Mouse (Mus musculus) c-Kit-negative CD71-positive TER-119-positive erythroid progenitor cells, embryonic 14.5 days (primary cell): ENCODE data around the gene Tnnc1.

Source experiments
- DNase-seq: peaks from one replicate; pipeline ENCODE4 v3.0.0-alpha.2; 2013; ENCODE audit warnings: low read depth, low spot score

Tnnc1 gene

GRCm38 (mm10) chr14:31213868-31214267 lies 5.8 kb downstream of the Tnnc1 start:
- no peak for DNase-seq

DNA sequence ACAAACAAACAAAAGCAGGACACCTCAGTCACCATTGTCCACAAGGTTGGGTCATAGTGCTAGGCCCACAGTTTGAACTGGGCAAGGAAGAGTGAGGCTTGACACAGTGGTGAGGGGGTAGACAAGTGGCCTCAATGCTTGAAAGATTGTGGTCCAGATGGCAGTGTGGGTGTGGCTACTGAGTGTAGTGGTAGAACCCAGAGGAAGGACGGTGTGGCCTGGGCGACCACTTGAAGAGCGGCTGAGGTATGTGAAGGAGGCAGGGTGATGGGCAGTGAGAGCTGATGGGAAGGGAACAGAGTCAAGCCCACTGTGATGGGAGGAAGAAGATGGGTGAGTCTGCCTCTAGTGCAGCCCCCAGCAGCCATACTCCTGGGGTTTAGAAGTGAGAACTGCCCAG lies 6.6 kb downstream of the Tnnc1 start:
- DNase-seq = no peak

GRCm38 (mm10) chr14:31215157-31216002 lies 7.3 kb downstream of the Tnnc1 start:
- peak; percentile 46 for DNase-seq

- DNase-seq = no peak
Observed at GRCm38 (mm10) chr14:31216846-31217245, 8.7 kb downstream of the Tnnc1 start, which contains the start of gene Nisch. Gene Nisch (minus strand): TSS chr14:31216946.

DNA sequence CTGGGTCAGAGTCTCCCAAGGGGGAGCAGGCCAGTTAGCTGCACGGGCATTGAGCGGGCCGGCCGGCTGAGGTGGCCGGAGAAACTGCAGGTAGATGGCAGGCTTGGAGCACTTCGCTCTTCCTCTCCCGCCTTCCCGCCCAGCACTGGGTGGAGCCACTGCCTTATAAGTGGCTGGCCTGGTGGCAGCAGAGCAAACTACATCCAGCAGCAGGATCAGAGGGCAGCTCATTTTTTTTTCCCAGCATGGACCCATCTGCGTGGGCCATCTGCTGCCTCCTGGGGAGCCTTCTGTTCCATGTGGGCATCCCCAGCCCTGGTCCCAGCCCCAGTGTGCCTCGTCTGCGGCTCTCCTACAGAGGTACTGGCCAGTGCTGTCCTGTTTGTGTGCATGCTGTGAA lies 9.6 kb downstream of the Tnnc1 start, which contains the start of gene Sema3g:
TSS of gene Sema3g (plus strand) at position 195 of the 400 bp plus-strand sequence.
- no peak for DNase-seq

DNA sequence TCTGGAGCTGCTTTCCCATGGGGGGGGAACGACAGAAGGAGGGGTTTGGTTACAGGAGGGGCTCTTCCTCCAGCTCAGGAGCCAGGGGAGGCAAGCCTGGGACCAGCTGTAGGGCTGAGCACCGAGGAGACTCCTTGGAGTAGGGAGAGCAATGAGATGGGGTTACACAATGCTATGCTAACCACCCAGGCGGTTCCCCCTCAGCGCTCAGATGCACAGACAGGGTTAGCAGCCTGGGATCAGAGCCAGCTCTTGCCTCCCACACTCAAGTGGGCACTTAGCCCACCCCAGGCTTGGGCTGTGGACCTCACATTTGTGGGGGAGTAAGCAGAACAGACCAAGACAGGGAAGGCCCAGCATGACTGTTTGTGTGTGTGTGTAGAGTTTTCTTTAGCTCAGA lies 18.9 kb downstream of the Tnnc1 start:
- no peak for DNase-seq

GRCm38 (mm10) chr14:31228234-31228633 lies 20.1 kb downstream of the Tnnc1 start:
- DNase-seq = no peak

GRCm38 (mm10) chr14:31230442-31230841 lies 22.3 kb downstream of the Tnnc1 start:
- no peak for DNase-seq

DNA sequence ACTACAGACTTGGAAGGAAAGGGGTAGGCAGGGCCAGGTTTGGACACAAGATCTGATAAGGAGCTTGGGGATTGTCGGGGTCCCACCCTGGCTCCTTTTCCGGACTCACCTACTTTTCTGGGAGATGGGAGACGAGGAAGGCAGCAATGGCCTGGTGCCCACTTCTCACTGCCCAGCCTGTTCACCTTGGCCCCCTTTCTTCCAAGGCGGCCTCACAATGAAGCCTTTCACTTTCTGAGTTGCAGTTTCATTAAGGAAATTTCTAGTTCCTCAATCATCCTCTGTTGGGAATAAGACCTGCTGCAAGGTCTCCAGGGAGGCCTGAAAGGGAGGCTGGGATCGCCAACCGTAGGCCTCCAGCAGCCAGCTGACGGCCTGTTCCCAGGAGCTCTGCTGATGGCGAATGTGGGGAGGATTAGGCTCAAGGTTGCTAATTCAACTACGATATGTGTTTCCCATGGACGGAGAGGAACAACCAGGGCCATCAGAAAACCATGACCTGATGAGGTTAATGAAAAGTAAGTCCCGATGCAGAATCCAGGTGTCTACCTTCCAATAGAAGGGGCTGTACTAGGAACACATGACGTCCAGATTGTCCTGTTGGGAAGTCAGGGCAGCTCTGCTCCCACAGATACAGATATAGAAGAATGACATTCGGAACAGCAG lies 24.4 kb downstream of the Tnnc1 start:
- no peak for DNase-seq

DNA sequence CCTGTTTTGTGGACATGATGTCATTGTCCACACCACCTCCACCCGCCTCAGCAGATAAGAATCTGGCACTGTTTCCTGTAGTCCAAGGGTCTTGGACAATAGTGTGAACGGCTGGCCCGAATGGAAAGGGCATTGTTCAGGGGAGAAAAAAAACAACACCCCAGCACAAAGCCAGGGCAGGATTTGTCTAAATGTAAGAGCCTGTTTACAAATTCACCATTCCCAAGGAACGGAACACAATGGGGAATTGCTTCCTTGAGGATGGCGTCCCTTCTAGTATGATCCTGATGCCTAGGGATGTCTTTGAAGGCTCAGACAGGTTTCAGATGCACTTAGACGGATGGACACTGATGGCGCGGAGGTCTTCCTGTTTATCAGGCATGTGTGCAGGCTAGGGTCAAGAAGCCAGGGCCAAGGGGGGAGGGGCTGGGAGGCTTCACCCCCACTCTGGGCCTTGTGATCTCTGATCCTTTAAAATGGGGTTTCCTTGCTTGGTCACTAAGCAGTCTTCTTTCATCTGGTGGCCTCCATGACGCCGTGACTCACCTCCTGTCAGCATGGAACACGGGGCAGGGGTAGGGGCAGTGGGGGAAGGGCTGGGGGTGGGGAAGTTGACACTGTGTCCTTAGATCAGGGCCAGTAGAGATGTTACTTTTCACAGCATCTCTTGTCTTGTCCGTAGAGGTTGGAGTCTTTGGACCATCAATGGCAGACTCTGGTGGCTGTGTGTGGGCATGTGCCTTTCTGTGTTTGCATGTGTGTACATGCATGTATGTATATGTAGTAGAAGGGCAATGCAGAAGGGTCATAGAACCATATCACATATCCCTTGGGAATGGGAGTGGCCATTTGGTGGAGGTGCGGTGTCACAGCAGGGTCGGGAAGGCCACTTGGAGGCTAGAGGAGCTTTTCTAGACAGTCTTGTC lies 25.2 kb downstream of the Tnnc1 start:
- no peak for DNase-seq

DNA sequence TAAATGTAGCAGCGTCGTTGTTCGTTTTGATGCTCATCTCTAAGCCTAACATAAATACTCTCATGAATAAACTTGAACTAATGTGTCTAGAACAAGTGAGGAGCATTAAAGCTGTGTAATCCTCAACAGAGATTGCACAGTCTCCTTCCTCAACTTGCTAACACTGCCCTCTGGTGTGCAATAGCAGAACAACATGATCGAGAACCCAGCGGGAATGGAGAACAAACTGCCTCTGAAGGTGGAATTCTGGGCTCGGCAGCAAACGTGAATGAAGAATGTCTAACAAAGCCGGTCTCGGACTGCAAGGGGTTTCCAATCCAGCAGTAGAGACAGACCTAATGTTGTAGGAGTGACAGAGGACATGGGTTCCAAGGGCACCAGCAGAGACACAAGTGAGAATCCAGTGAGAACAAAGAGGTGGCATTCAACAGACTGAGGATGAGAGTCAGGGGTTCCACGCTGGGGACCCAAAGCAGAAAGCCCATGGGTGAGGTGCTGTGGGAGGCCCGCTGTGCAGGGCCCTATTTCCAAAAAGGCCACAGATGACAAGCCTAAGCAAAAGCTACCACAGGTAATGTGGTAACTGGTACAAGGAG lies 26.0 kb downstream of the Tnnc1 start:
- DNase-seq = peak; percentile 46

DNA sequence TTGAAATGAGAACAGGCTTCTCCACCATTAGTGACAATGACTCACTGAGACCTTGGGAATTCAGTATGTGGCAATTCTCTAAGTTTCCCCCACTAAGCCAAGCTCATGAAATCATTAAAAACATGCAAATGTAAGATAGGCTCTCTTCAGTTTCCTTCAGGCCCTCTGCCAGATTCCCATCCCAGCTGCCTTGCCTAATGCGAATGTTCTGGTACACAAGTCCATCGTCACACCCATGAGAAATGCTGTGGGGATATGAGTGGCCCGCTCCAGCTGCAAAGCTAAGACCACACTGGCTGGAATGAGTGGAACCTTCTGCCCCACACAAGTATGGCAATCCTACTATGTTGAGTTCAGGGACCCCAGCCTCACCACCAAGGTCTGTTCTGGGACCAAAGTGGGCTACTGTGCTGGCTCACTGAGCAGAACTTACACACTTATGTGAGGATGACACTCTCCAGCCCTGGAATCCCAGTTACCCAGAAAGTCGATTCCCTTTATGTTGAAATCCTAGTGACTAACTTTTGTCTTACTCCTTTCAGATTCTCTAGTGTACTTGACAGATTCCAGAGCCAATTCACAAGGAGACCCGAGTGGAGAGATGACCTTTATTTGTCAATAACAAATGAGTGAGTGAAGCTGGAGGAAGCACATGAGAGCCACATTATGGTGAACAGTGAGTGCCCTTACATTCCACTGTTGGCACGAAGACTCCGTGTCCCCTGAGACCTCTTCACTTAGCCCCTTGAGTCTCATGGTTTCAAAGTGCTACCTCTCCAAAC lies 29.2 kb downstream of the Tnnc1 start:
- DNase-seq = no peak

DNA sequence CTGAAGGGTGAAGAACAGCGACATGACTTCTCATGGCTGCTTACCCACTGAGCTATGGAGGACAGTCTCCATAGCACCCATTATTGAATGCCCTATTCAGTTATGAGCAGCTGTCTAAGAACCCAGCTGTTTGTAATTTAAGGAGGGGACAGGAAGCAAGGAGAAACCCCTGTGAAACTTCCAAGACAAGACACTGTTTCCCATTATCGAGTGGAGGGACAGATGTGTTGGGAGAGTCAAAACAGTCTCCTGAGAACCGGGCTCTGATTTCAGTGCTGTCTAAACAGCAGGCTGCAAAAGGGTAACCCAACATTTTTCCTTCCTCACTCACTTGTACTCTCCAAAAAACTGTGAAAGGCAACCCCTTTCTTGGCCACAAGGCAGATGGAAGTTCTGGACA lies 32.4 kb downstream of the Tnnc1 start:
- DNase-seq = no peak

GRCm38 (mm10) chr14:31244777-31245176 lies 36.7 kb downstream of the Tnnc1 start:
- no peak for DNase-seq

- DNase-seq = no peak
Observed at GRCm38 (mm10) chr14:31245946-31246345, 37.8 kb downstream of the Tnnc1 start.

GRCm38 (mm10) chr14:31248396-31248795 lies 40.3 kb downstream of the Tnnc1 start:
- no peak for DNase-seq

- DNase-seq = peak; percentile 25
Observed at GRCm38 (mm10) chr14:31250222-31251083, 42.3 kb downstream of the Tnnc1 start.

DNA sequence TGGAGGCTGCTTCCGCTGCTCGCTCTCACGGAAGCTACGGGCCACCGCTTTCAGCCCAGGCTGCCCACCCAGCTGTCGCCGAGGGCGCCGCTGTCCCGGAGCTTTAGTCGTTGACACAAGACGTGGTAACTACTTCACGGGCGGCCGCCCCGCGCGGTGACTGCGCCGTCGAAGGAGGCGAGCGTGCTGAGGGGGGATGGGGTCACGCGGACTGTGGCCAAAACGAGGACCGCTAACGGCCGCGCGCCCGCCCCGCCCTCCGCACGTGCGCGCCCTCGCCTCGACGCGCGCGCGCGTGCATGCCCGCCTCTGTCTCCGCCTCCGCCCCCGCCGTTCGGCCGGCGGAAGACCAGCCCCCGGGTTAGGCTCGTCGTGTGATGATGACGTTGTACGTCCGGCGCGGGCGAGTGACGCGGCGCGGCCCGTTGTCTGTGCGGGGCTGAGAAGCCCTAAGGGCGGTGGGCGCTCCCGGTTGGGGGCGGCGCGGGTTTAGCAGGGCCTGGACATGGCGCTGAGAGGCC lies 43.0 kb downstream of the Tnnc1 start, which contains the start of the genes Phf7 and Bap1:
TSS of gene Phf7 (minus strand) at position 234 of the 521 bp plus-strand sequence.
TSS of gene Bap1 (plus strand) at position 367 of the 521 bp plus-strand sequence.
- DNase-seq = peak; percentile 89

DNA sequence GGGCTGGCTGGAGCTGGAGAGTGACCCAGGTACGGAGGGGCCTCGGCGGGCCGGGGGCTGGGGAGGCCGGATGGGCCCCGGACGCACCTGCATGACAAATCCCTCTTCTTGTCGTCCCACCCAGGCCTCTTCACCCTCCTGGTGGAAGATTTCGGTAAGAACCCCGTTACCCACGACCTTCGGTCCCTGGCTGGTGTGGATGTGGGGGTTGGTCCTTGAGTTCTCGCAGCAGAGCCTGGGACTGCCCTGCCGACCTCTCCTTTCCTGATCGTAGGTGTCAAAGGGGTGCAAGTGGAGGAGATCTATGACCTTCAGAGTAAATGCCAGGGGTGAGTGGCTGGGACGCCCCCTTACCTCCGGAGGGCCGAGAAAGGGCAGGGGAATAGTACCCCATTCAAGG lies 43.5 kb downstream of the Tnnc1 start:
- no peak for DNase-seq
